In genomic region chr4:54072932-54073331, GRCm38 (mm10) we compare ENCODE assay signal across 11 mouse cellular contexts.
DNase-seq lines count a peak whose midpoint lies in the region; ATAC-seq and TF ChIP-seq lines count a peak whose summit lies in the region.
"Had no signal": no experiment of that assay in that cellular context is flagged by ENCODE, and none has a peak within 500 bp of the region (broad histone marks: within the 10 kb centered on the region; RNA-seq: fewer than 3 reads in every experiment).

No protein-coding gene starts in this region.

- no peak overlapping the region for H3K4me2 ChIP-seq in embryonic facial prominence, embryonic 11.5 days (ENCODE audit: low read depth, low read length)
- peak overlapping the region; percentile 23; the same call in 1 of the 2 replicates for H3K4me2 ChIP-seq in hindbrain, embryonic 13.5 days
- no peak overlapping the region for H3K4me2 ChIP-seq in kidney, embryonic 16.5 days (replicated peaks; ENCODE audit: low read depth, low read length)
- H3K4me2 ChIP-seq: kidney, embryonic 15.5 days had no signal

- peak overlapping the region; percentile 73 for H3K27ac ChIP-seq in layer of hippocampus, adult 2 months
- H3K27ac ChIP-seq in embryonic facial prominence, embryonic 11.5 days (replicated peaks; ENCODE audit: low read depth, low read length) = no peak overlapping the region
- H3K27ac ChIP-seq in hindbrain, embryonic 13.5 days = peak overlapping the region; percentile 58; the same call in 1 of the 2 replicates
- H3K27ac ChIP-seq in kidney, embryonic 16.5 days (ENCODE audit: low read length) = no peak overlapping the region
- H3K27ac ChIP-seq: kidney, embryonic 15.5 days; liver, embryonic 14.5 days had no signal

- 0 out of 2 replicates have a peak, but pooled peaks have one; percentile 67 for ATAC-seq in embryonic facial prominence, embryonic 11.5 days (replicated peaks; ENCODE audit: insufficient number of reproducible peaks, low FRiP score, low TSS enrichment, low read depth)
- peak; percentile 82; the same call in 1 of the 2 replicates for ATAC-seq in hindbrain, embryonic 13.5 days (ENCODE audit: low FRiP score)
- ATAC-seq in kidney, embryonic 16.5 days (ENCODE audit: low FRiP score, low TSS enrichment) = no peak

- H3K4me3 ChIP-seq in layer of hippocampus, adult 2 months = peak overlapping the region; percentile 6; the same call in 1 of the 2 replicates
- H3K4me3 ChIP-seq in embryonic facial prominence, embryonic 11.5 days (ENCODE audit: low read depth, low read length) = no peak overlapping the region
- H3K4me3 ChIP-seq in hindbrain, embryonic 13.5 days = no peak overlapping the region
- no peak overlapping the region for H3K4me3 ChIP-seq in kidney, embryonic 16.5 days (ENCODE audit: low read length)
- H3K4me3 ChIP-seq: kidney, embryonic 15.5 days had no signal

- DNase-seq in layer of hippocampus, adult 2 months (ENCODE audit: low spot score in 2 of 2) = no peak
- no peak for DNase-seq in layer of hippocampus, adult 11-12 months (ENCODE audit: low spot score)
- peak; percentile 20 for DNase-seq in embryonic facial prominence, embryonic 11.5 days (ENCODE audit: low spot score)
- DNase-seq in neural tube, embryonic 10.5 days (ENCODE audit: extremely low spot score, low spot score) = peak; percentile 36
- DNase-seq in kidney, postnatal 10 days = no peak
- DNase-seq in layer of hippocampus, postnatal 14 days (ENCODE audit: low spot score in 2 of 2) = no peak
- DNase-seq: cerebellum, postnatal 14 days had no signal

- no peak for TF ChIP-seq CTCF in layer of hippocampus, adult 2 months (conservative IDR thresholded peaks at IDR 0.05)

- no peaks in the 10 kb centered on the region for H3K4me1 ChIP-seq in embryonic facial prominence, embryonic 11.5 days (ENCODE audit: control insufficient read depth, insufficient read depth, low read length)
- peaks cover 13% of the 10 kb centered on the region for H3K4me1 ChIP-seq in hindbrain, embryonic 13.5 days (replicated peaks)
- no peaks in the 10 kb centered on the region for H3K4me1 ChIP-seq in kidney, embryonic 16.5 days (ENCODE audit: insufficient read depth, low read length)
- H3K4me1 ChIP-seq: kidney, embryonic 15.5 days had no signal

- no peak overlapping the region for H3K9ac ChIP-seq in embryonic facial prominence, embryonic 11.5 days (replicated peaks; ENCODE audit: low read length)
- H3K9ac ChIP-seq in hindbrain, embryonic 13.5 days = no peak overlapping the region
- H3K9ac ChIP-seq in kidney, embryonic 16.5 days (replicated peaks; ENCODE audit: low read length) = no peak overlapping the region
- H3K9ac ChIP-seq: kidney, embryonic 15.5 days; liver, embryonic 14.5 days had no signal

- H3K27me3 ChIP-seq in embryonic facial prominence, embryonic 11.5 days (ENCODE audit: control insufficient read depth, insufficient read depth, low read length) = no peaks in the 10 kb centered on the region
- no peaks in the 10 kb centered on the region for H3K27me3 ChIP-seq in hindbrain, embryonic 13.5 days
- H3K27me3 ChIP-seq in kidney, embryonic 16.5 days (ENCODE audit: insufficient read depth, low read length) = no peaks in the 10 kb centered on the region
- H3K27me3 ChIP-seq: kidney, embryonic 15.5 days had no signal

- WGBS in embryonic facial prominence, embryonic 11.5 days = 23% methylated on average over 10 of the region's 10 CpGs
- 5% methylated on average over 10 of the region's 10 CpGs for WGBS in hindbrain, embryonic 13.5 days
- 29% methylated on average over 10 of the region's 10 CpGs for WGBS in kidney, embryonic 16.5 days

- no peaks in the 10 kb centered on the region for H3K9me3 ChIP-seq in embryonic facial prominence, embryonic 11.5 days (replicated peaks; ENCODE audit: control insufficient read depth, low read length)
- H3K9me3 ChIP-seq in hindbrain, embryonic 13.5 days = peaks cover 9% of the 10 kb centered on the region; the same call in 1 of the 2 replicates
- H3K9me3 ChIP-seq in kidney, embryonic 16.5 days (ENCODE audit: low read length) = peaks cover 9% of the 10 kb centered on the region; the same call in 1 of the 2 replicates

- no peaks in the 10 kb centered on the region for H3K36me3 ChIP-seq in embryonic facial prominence, embryonic 11.5 days (replicated peaks; ENCODE audit: control insufficient read depth, insufficient read depth, low read depth, low read length)
- no peaks in the 10 kb centered on the region for H3K36me3 ChIP-seq in hindbrain, embryonic 13.5 days
- no peaks in the 10 kb centered on the region for H3K36me3 ChIP-seq in kidney, embryonic 16.5 days (ENCODE audit: insufficient read depth, low read length)
- H3K36me3 ChIP-seq: kidney, embryonic 15.5 days had no signal

Comparison
In these comparisons a context has a peak if more than half of its experiments do, and no peak if none do; other contexts are left out.
1. DNase-seq: peak in embryonic facial prominence, embryonic 11.5 days (single experiment) and neural tube, embryonic 10.5 days (single experiment); none in layer of hippocampus, adult 2 months (0 of 2), layer of hippocampus, adult 11-12 months (single experiment), kidney, postnatal 10 days (single experiment) and layer of hippocampus, postnatal 14 days (0 of 2).
2. H3K27ac ChIP-seq: peak in layer of hippocampus, adult 2 months (single experiment) and hindbrain, embryonic 13.5 days (single experiment); none in embryonic facial prominence, embryonic 11.5 days (single experiment) and kidney, embryonic 16.5 days (single experiment).